In the genomic region with DNA sequence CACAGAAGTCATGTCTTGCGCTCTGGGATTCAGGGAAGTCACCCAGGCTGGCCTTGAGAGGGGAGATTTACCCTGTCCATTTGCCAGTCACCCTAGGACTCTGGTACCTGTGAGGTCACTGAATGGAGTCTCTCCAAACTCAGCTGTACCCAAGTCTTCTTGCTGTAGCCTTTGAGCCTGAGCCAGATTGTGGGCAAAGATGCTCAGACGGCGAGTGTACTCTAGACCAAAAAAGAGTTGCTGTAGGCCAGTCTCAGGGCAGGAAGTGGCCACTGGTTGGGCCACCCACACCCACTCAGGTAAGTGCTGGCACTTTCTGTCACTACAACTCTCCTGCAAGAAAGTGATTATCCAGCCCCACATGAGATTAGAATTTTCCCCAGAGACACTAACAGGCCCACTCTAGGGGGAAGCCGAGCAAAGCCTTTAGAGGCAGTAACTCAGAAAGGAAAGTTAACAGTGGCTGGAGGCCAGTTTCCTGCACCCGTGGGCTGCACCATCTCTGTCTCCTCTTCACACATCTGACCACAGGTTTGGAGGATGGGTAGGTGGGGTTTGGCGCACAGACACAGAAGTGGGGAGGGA, we compare ENCODE assay signal across 26 mouse cellular contexts. TPM values are rescaled to one million over a fixed set of nuclear protein-coding genes. Genes with fewer than 3 reads are reported as not detected.
"Had no signal": no experiment of that assay in that cellular context is flagged by ENCODE, and none has a peak within 500 bp of the region (broad histone marks: within the 10 kb centered on the region; RNA-seq: fewer than 3 reads in every experiment).

No protein-coding gene starts in this region.

- H3K27me3 ChIP-seq: intestine, embryonic 15.5 days; limb, embryonic 13.5 days; liver, embryonic 12.5 days; lung, embryonic 15.5 days; midbrain, embryonic 12.5 days; neural tube, embryonic 12.5 days; neural tube, embryonic 15.5 days had no signal

- H3K4me2 ChIP-seq: intestine, embryonic 15.5 days; limb, embryonic 13.5 days; liver, embryonic 12.5 days; liver, embryonic 15.5 days; lung, embryonic 15.5 days; midbrain, embryonic 12.5 days; neural tube, embryonic 12.5 days; neural tube, embryonic 15.5 days had no signal

- H3K4me1 ChIP-seq: intestine, embryonic 15.5 days had no signal

- DNase-seq: kidney, adult 11 months; kidney, adult 8-10 months; layer of hippocampus, adult 9-11 months; liver; lung, adult 18-20 months; lung, postnatal 10 days; lung, postnatal 4 days; right cerebral cortex, adult 18-20 months; right cerebral cortex, postnatal 14 days; right cerebral cortex, postnatal 4 days; thymus, postnatal 25 days had no signal

- H3K9ac ChIP-seq: intestine, embryonic 15.5 days; limb, embryonic 13.5 days; liver, embryonic 12.5 days; liver, embryonic 15.5 days; lung, embryonic 15.5 days; midbrain, embryonic 12.5 days; neural tube, embryonic 12.5 days; neural tube, embryonic 15.5 days had no signal

- H3K27ac ChIP-seq: intestine, embryonic 15.5 days; kidney, postnatal 0 days; layer of hippocampus, adult 2 months; limb, embryonic 10.5 days; limb, embryonic 13.5 days; liver, embryonic 12.5 days; liver, embryonic 15.5 days; lung, embryonic 15.5 days; midbrain, embryonic 12.5 days; neural tube, embryonic 12.5 days; neural tube, embryonic 15.5 days had no signal

- H3K4me3 ChIP-seq: intestine, embryonic 15.5 days; layer of hippocampus, adult 2 months; limb, embryonic 10.5 days; limb, embryonic 13.5 days; liver, embryonic 12.5 days; liver, embryonic 15.5 days; lung, embryonic 15.5 days; midbrain, embryonic 12.5 days; neural tube, embryonic 12.5 days; neural tube, embryonic 15.5 days had no signal

- ATAC-seq: intestine, embryonic 15.5 days; liver, embryonic 12.5 days had no signal

- H3K9me3 ChIP-seq: intestine, embryonic 15.5 days; limb, embryonic 10.5 days; limb, embryonic 13.5 days; liver, embryonic 12.5 days; liver, embryonic 15.5 days; lung, embryonic 15.5 days; midbrain, embryonic 12.5 days; neural tube, embryonic 12.5 days; neural tube, embryonic 15.5 days had no signal

RNA-seq across cellular contexts. Expression of gene Ctsw, which starts 1.3 kb away (rescaled TPM):
- polyA plus RNA-seq: testis, adult 2 months had no signal

RNA-seq across cellular contexts. Expression of gene Fosl1, which starts 19.7 kb away (rescaled TPM):
- polyA plus RNA-seq: intestine, embryonic 15.5 days; kidney, postnatal 0 days; limb, embryonic 10.5 days; limb, embryonic 13.5 days; liver, embryonic 12.5 days; liver, embryonic 15.5 days; lung, embryonic 15.5 days; midbrain, embryonic 12.5 days; midbrain, postnatal 0 days; neural tube, embryonic 12.5 days; neural tube, embryonic 15.5 days; stomach, embryonic 16.5 days; urinary bladder, adult 2 months had no signal
